Mouse (Mus musculus) urinary bladder, postnatal 25 days (tissue): ENCODE data around the gene H2-Q1.
"Not testable (repeated sequence)": the region's sequence is repeated elsewhere in the genome, so short reads cannot be mapped to it uniquely, and the experiment has no call there.

Experiments used
- DNase-seq: peaks from one replicate; pipeline ENCODE4 v3.0.0; 2022; ENCODE audit warnings: low spot score

H2-Q1 gene

DNA sequence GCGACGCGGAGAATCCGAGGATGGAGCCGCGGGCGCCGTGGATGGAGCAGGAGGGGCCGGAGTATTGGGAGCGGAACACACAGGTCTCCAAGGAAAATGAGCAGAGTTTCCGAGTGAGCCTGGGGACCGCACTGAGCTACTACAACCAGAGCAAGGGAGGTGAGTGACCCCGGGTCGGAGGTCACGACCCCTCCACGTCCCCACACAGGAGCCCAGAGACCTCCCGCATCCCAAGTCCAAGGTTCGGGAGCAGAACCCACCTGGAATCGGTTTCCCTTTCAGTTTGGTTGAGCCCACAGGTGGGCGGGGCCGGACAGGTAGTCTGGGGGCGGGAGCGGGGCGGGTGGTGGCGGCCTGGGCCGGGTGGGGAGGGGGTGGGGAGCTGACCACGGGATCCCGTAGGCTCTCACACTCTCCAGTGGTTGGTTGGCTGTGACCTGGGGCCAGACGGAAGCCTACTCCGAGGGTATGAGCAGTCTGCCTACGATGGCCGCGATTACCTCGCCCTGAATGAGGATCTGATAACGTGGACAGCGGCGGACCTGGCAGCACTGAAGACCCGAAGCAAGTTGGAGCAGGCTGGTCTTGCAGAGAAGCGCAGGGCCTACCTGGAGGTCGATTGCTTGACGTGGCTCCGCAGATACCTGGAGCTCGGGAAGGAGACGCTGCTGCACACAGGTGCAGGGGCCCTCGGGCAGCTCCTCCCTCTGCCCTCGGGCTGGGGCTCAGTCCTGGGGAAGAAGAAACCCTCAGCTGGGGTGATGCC lies 22.7 kb downstream of the H2-Q1 start:
- DNase-seq, result peak; percentile 13

DNA sequence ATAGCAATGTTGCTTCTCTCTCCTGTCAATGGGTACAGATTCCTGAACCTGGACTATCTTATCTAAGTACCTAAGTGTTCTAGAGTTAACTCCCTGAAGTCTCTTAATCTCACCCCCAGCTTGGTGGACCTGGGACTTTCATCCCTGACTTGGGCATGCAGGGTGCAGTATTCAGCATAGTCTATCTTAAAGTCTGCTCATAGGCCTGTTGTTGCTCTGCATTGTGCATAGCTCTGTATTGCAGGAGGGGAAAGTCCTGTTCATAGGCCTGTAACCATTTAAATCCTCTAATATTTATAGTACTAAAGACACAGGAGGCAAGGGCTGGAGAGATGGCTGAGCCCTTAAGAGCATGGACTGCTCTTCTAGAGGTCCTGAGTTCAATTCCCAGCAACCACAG lies 27.5 kb downstream of the H2-Q1 start:
- not testable (repeated sequence) for DNase-seq

- DNase-seq, result not testable (repeated sequence)
Observed at GRCm38 (mm10) chr17:35353275-35353674, 33.1 kb downstream of the H2-Q1 start.

DNA sequence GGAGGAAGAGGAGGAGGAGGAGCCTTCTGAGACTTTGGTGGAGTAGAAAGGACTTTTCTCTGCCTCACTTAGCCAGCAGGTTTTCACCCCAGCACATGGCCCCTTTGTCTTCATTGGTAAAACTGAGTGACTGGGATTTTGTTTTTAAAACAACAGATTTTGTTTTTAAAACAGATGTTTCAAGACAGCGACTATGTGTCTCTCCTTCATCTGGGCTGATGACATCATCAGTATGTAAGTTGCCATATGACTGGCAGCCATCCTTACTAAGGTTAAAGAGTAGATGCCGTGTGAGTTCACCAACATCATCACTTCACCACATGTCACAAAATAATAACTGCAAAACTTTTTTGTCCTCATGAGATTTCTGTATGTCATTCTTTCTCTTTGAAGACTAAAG lies 33.9 kb downstream of the H2-Q1 start:
- no peak for DNase-seq

DNA sequence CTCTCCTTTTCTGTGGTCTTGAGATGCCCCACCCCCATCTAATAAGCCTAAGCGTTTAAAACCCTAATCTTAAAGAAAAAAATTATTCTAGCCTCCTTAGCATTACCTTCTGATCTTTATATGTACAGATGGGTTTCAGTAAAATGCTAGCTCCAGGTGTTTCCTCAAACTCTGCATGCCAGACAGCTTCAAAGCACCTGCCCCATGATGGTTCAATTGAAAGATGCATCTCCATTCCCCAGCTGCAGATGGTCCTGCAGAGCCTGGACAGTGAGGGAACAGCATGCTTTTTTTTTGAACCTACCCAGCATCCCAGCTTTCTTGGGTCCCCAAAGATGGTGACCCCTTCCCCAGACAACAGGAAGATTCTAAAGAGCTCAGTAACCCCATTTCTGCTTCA lies 36.9 kb downstream of the H2-Q1 start:
- no peak for DNase-seq

DNA sequence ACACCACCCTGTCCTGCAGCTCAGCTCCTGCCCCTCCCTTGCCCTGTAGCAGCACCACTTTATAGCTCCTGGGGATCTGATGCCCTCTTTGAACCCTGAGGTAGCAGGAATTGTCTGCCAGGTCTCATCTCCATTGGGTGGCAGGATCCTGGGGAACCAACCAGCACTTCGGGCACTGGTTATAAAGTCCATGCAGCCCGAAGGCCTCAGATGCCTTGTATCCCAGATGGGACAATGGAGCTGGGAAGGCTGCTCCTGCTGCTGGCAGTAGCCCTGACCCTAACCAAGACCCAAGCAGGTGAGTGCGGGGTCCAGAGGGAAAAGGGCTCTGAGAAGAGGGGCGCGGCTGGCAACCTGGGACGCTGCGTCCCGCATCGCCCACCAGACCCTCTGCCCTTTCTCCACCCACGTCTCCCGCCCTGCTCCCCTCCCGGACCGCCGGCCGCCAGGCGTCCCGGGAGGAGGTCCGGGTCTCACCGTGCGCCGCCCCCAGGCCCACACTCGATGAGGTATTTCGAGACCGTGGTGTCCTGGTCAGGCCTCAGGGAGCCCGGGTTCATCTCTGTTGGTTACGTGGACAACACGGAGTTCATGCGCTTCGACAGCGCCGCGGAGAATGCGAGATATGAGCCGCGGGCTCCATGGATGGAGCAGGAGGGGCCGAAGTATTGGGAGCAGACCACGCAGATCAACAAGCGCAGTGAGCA lies 38.7 kb downstream of the H2-Q1 start:
- no peak for DNase-seq

- no peak for DNase-seq
Observed at GRCm38 (mm10) chr17:35359470-35359862, 39.3 kb downstream of the H2-Q1 start.
